Mouse (Mus musculus) bone marrow macrophage, adult 2 months (primary cell): ENCODE results near the gene Pprc1. TPM values are rescaled to one million over a fixed set of nuclear protein-coding genes. Genes with fewer than 3 reads are reported as not detected.
A peak's percentile ranks its signal among the peaks of the same experiment; 100 is the strongest.

Source experiments
- H3K27ac ChIP-seq: 2 replicates; pipeline ENCODE4 v1.5.1; 2012; ENCODE audit warnings: low read depth, low read length; ENCODE audit not compliant: insufficient read depth
- H3K4me1 ChIP-seq: 2 replicates; pipeline ENCODE4 v1.6.1; 2012; ENCODE audit warnings: low read length; ENCODE audit not compliant: control insufficient read depth, insufficient read depth
- H3K4me3 ChIP-seq: 2 replicates; pipeline ENCODE4 v1.5.1; 2012; ENCODE audit warnings: mild to moderate bottlenecking, low read length, moderate library complexity; ENCODE audit not compliant: insufficient read depth
- CTCF ChIP-seq: IDR thresholded peaks from 2 replicates; pipeline ENCODE4 v1.5.1; 2012; ENCODE audit warnings: low read depth, mild to moderate bottlenecking, low read length, moderate library complexity
- POLR2A ChIP-seq: IDR thresholded peaks from 2 replicates; pipeline ENCODE4 v1.6.1; 2012; ENCODE audit warnings: mild to moderate bottlenecking, low read depth, low read length, borderline replicate concordance
- polyA plus RNA-seq: library from polyadenylated mRNA; stranded (reverse); fragments of >200 nt; gene quantifications from 2 replicates; pipeline ENCODE4 v1.2.4, GENCODE M21; 2012; ENCODE audit not compliant: missing spikeins, insufficient read depth, insufficient read length

Gene Pprc1
- polyA plus RNA-seq, 1 experiment = 10.9 TPM

DNA sequence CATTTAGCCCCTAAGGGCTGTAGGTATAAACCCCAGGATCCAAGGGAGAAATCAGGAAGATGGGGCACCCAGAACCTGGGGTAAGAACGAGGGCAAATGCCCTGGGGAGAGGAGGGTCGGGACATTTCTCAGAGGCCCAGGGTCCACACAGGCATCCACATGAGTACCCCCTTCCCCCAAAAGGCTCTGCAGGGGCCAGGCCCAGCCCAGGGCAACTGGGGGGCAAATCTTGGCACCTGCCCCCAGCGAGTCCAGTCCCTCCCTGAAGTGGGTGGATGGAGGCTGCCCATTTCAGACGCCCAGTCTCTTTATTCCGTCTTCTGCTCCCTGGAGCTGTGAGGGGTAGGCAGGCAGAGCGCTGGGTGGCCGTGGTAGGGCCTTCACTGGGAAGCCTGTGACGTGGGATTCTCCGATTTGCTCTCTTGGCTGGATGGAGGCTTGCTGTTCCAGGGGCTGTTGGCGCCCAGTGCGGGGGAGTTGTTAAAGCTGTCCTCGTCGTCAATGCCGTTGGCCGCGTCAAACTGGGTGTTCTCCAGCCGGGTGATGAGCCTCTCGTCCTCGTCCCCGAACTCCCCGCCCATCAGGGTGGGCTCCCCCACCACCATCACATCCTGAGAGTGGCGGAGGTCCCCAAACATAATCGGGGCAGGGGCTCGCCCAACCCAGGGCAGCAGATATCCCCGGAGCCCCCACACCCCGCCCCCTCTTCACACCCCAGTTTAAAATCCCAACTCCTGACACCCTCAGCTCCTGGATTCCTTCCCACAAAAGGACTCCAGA is 11.8 kb upstream of the Pprc1 start:
- Histone ChIP-seq H3K4me1 (peaks cover 11% of the 10 kb centered on the region), H3K27ac (no peak overlapping the region), H3K4me3 (no peak overlapping the region)
- no peak for TF ChIP-seq CTCF
- no peak for TF ChIP-seq POLR2A

DNA sequence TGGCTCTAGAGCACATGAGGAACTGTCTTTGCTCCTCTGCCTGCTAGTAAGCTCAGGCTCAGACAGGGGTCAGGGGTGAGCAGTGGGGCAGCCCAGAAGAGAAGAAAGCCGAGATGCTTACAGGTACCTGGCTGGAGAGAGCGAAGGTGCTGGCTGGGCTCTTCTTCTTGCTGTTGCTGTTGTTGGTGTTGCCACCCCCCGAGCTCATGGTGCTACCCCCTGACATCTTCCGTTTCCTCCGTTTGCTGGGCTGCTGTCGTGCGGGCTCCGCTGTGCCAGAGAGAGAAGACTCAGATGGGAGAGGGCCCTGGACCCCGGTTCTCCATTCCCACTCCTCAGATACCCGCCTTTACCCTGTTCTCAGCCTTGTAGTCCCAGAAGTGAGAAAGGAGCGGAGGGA is 10.8 kb upstream of the Pprc1 start:
- Histone ChIP-seq H3K27ac (no peak overlapping the region), H3K4me3 (no peak overlapping the region), H3K4me1 (peaks cover 18% of the 10 kb centered on the region)
- no peak for TF ChIP-seq CTCF
- no peak for TF ChIP-seq POLR2A

DNA sequence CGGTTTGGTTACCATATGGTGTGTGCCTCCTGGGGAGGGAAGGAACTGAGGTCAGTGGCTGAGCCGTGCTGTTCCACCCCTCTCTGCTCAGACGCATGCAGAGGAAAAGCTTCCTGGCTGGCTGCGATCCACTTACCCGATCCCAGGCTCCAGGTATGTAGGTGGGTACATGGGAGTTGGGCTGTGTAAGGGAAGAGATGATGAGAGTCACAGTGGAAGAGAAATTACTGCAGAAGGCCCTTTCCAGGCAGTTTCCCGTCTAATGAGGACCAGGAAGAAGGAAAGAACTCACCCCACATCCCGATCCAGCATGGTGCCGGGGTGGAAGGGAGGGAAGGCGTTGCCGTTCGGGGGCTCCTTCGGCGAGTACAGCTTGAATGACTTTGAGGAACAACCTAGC is 8.7 kb upstream of the Pprc1 start:
- Histone ChIP-seq H3K27ac (no peak overlapping the region), H3K4me1 (peaks cover 22% of the 10 kb centered on the region)

DNA sequence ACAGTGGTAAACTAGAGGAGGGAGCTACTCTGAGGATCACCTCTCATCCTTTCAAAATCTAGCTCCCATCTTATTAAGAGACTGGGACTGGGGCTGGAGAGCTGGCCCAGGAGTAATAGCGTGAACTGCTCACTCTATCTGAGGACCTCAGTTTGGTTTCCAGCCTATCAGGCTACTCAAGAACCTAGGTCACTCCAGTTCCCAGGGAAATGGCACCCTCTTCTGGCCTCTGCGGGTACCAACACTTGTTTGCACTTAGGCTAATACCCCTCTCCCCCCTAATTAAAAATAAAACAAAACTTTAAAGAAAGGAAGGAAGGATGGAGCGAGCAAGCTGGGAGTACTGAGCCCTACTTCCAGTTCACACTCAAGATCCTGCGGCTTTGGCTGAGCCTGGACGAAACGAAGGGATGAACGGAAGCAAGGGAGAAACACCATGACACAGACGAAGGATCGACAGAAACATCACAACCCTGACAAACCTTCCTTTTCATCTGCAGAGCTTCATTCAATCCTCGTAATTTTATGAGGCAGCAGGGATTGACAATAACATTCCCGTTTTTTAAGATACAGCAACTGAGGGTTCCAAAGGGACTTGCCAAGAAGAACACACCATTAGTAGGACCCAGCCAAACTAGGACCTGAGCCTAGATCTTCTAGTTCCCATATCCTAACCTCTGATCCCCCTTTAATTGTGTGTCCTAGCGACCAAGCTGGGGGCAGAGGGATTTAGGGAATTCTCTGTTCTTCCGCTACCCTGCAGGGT is 8.0 kb upstream of the Pprc1 start:
- Histone ChIP-seq H3K4me3 (no peak overlapping the region), H3K4me1 (peaks cover 27% of the 10 kb centered on the region), H3K27ac (no peak overlapping the region)
- no peak for TF ChIP-seq POLR2A
- no peak for TF ChIP-seq CTCF

More for the DNA sequence above, 8.7 kb upstream of the Pprc1 start:
- no peak overlapping the region for H3K4me3 ChIP-seq
- TF ChIP-seq POLR2A (no peak), CTCF (no peak)

DNA sequence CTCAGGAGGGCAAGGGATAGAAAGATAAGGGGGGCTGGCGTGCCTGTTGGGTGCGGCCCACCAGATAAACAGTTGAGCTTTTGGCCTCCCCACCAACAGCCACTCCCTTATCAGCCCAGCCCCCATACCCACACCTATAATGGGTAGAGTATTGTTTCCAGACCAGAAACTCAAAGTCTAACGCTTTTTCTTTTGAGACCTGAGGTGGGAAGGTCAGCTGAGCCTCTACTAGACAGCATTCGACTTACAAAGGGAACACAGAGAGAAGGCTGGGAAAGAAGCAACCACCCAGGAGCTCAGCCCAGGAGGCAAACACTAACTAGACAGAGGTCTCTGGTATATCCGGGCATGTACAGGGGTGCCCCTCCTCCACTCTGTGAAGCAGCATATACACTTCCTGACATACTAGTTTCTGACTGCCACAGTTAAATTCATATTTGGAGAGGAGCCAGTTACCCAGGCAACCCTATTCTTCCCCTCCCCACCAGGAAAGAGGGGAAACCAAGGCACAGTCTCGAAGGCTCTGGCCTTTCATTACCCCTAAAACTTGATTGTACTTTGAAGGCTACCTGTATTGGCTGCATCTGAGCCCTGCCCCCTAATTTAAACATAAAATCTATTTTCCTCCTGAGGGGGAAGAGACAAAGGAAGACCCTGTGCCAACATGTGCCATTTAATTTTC is 7.3 kb upstream of the Pprc1 start:
- H3K4me1 ChIP-seq = peaks cover 27% of the 10 kb centered on the region
- H3K4me3 ChIP-seq = no peak overlapping the region
- TF ChIP-seq CTCF (no peak), POLR2A (no peak)
- H3K27ac ChIP-seq = no peak overlapping the region

DNA sequence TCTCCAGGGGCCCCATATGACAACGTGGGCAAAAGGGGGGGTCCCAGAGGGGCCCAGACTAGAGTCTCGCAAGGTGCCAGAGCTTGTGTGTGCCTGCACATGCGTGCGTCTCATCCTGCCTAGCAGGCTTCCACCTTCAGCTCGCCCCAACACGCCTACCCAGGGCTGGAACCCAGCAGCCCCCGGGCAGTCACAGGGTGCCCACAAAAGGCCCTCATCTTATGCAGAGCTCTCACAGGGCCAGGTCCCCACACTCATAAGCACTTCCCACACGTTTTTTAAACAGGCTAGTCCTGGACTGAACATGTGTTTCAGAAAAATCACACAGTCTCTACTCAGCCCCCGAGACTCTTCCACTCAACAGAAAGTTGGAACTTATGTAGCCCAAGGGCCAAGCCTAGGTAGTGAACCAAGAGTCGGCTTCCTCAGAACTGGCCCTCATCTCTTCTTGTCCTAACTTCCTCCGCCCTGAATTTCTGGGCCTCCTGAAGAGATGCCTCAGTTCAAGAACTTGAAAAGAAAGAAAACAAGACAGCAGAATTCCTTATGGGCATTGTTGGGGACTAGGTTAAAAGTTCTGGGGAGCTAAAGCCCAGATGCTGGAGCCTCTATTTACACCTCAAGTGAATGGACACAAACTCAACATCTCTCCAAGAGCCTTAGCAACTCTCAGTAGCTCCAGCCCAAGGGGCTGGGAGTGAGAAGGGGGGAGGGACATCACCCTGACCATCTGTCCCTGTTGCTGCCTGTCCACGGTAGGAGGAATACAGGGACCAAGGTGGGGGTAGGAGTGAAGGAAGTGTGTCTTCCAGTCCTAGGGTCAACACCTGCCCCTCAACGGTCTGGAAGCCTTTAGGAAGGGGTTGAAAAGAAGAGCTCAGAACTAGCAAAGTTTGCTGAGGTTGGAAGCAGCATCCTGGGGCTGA is 6.5 kb upstream of the Pprc1 start:
- TF ChIP-seq POLR2A (no peak), CTCF (no peak)
- peaks cover 32% of the 10 kb centered on the region for H3K4me1 ChIP-seq
- no peak overlapping the region for H3K27ac ChIP-seq
- H3K4me3 ChIP-seq = peak overlapping the region; percentile 70

DNA sequence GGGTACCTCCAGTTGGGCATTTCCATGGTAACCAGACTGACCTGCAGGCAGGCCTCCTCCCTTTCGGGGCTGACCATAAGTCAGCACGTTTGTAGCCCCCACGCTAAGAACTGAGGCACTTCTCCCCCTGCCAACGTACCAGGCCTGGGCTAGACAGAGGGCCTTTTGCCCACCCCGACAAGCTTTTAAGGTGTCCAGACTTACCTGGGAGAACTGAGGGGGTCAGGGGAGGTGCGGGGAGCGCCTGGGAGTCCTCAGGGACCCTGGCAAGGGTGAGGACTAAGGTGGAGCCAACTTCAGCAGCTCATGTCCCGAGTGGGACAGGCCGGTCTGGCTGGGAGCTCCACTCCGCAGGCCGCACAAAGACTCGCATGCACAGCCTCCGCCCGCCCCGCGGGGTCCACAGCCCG is 5.8 kb upstream of the Pprc1 start:
- Histone ChIP-seq H3K4me1 (peaks cover 35% of the 10 kb centered on the region), H3K4me3 (peak overlapping the region; percentile 70), H3K27ac (no peak overlapping the region)
- no peak for TF ChIP-seq POLR2A
- no peak for TF ChIP-seq CTCF

DNA sequence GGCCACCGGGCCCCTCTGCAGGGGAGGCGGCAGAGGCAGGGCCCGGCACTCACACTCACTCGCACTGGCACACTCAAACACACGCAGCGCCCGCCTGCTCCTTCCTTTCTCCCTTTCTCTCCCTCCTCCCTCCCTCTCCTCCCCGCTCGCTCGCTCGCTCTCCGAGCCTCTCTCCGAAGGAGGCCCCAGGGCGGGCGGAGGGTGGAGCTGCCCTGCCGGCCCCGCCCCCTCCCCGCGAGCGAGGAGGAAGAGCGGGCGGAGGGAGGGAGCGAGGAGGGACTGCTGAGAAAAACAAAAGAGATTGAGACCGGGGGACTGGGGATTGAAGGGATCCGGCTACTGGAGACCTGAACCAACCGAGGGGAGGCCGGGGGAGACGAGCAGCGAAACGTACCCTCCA is 5.2 kb upstream of the Pprc1 start:
- Histone ChIP-seq H3K4me1 (peaks cover 35% of the 10 kb centered on the region), H3K4me3 (peak overlapping the region; percentile 62), H3K27ac (peak overlapping the region; percentile 89)
- no peak for TF ChIP-seq CTCF
- TF ChIP-seq POLR2A = no peak

DNA sequence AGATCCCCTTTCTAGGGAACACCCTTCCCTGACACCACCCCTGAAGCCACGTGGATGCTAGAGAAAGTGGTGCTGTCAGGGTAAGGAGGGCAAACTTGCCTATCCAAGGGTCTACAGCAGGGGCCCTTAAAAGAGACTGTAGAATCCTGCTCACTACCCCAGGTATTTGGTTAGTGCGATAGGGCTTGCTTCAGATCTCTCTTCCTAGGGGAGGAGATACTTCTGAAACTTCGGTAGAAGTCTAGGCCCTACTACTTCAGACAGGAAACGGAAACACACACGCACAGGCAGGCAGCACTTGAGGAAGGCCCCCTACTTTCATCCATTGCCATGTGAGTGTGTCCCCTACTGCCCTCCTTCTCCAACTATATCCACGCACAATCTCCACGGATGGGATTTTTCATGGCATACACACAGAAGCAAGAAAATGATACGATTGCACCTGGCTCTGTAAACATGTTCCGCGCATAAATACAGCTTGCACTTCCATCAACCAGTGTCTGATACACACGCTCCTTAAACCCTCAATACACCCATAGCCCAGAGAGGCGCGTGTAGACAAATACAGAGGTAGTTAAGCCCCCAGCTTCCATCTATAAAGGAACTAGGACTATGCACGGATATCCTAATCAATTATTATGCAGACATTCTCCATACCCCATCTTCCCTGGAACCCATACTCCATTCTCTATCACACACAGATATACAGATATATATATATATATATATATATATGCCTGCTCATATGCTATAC is 4.4 kb upstream of the Pprc1 start:
- TF ChIP-seq POLR2A = no peak
- no peak for TF ChIP-seq CTCF
- Histone ChIP-seq H3K27ac (peak overlapping the region; percentile 89), H3K4me1 (peaks cover 35% of the 10 kb centered on the region), H3K4me3 (peak overlapping the region; percentile 62)
